Mouse (Mus musculus): Measurements from ENCODE around the gene Myocos. TPM values are rescaled to one million over a fixed set of nuclear protein-coding genes. Genes with fewer than 3 reads are reported as not detected.
"Not testable (repeated sequence)": the region's sequence is repeated elsewhere in the genome, so short reads cannot be mapped to it uniquely, and the experiment has no call there.

Gene Myocos
- polyA plus RNA-seq, 1 experiment from 2014 or later, result not detected

DNA sequence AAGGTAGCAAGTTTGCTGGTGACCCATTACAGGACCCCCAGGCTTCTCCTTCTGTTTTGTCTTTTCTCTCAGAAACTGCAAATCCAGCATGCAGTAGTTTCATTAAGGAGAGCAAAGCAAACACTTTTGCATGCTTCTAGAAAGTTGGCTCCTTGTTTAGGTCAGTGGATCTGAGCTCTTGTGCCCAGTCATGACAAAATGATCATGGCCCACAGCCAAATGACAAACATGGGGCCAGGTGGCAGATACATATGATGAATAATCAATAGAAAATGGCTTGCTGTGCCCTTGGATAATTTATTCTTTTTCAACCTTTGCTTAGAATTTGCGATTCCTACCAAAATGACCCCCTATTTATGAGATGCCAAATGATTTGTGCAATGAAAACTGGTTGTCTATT lies 18.2 kb downstream of the Myocos start:
- no peak overlapping the region for H3K4me2 ChIP-seq
- H3K27me3 ChIP-seq, result no peaks in the 10 kb centered on the region
- no peak for ATAC-seq (replicated peaks; ENCODE audit: low FRiP score)
- H3K9me3 ChIP-seq (replicated peaks), result no peaks in the 10 kb centered on the region
- H3K4me3 ChIP-seq (replicated peaks), result no peak overlapping the region
- 0 out of 2 replicates have a peak, but pooled peaks cover 4% of the 10 kb centered on the region for H3K4me1 ChIP-seq
- no peaks in the 10 kb centered on the region for H3K36me3 ChIP-seq
- H3K9ac ChIP-seq, result no peak overlapping the region
- H3K27ac ChIP-seq, result no peak overlapping the region
- WGBS, result 89% methylated on average over 1 of the region's 1 CpGs

DNA sequence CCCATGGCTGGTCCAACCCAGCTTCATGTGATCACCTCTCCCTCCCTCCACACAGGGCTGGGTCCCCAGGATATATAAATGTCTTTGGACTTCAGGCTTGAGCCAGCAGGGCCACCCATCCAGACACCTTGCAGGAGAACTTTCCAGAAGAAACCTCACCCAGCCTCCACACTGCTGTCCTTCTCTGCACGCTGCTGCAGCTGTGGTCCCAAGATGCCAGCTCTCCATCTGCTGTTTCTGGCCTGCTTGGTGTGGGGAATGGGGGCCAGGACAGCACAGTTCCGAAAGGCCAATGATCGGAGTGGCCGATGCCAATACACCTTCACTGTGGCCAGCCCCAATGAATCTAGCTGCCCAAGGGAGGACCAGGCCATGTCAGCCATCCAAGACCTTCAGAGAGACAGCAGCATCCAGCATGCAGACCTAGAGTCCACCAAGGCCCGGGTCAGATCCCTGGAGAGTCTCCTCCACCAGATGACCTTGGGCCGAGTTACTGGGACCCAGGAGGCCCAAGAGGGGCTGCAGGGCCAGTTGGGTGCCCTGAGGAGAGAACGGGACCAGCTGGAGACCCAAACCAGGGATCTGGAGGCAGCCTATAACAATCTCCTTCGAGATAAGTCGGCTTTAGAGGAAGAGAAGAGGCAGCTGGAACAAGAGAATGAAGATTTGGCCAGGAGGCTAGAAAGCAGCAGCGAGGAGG lies 18.8 kb downstream of the Myocos start, which contains the start of gene Myoc:
Gene Myoc (plus strand): TSS at position 105 of the 700 bp plus-strand sequence.
- H3K27ac ChIP-seq, result no peak within 1 kb of the TSS
- no peak for ATAC-seq (replicated peaks; ENCODE audit: low FRiP score)
- no peaks in the 10 kb centered on the region for H3K36me3 ChIP-seq
- H3K4me1 ChIP-seq, result 0 out of 2 replicates have a peak, but pooled peaks cover 4% of the 10 kb centered on the region
- H3K9me3 ChIP-seq (replicated peaks), result no peaks in the 10 kb centered on the region; the same call in 1 of the 2 replicates
- WGBS, result 77% methylated on average over 10 of the region's 10 CpGs
- H3K9ac ChIP-seq, result no peak within 1 kb of the TSS
- no peak within 1 kb of the TSS for H3K4me3 ChIP-seq (replicated peaks)
- H3K27me3 ChIP-seq, result no peaks in the 10 kb centered on the region
- H3K4me2 ChIP-seq, result no peak within 1 kb of the TSS

DNA sequence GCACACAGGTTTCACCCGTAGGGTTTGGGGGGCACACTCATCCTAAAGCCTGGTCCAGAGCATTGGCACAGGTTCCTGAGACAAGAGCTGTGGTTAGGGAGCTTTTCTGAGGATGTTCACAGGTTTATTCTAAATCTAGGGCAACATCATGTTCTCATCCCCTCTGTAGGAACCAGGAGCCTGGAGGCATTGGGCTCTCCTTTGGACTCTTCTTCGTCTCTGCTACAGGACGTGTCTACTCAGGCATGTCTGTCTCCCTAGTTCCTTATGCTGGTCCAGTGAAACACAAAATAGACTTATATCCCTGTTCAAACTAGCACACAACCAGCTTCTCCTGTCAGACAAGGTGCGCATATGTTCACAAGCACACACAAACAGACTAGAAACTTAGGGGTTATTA lies 19.5 kb downstream of the Myocos start:
- Histone ChIP-seq H3K4me2 (no peak overlapping the region), H3K4me3 (replicated peaks) (no peak overlapping the region), H3K27me3 (no peaks in the 10 kb centered on the region), H3K36me3 (no peaks in the 10 kb centered on the region), H3K9me3 (replicated peaks) (no peaks in the 10 kb centered on the region; the same call in 1 of the 2 replicates), H3K27ac (no peak overlapping the region), H3K4me1 (0 out of 2 replicates have a peak, but pooled peaks cover 4% of the 10 kb centered on the region), H3K9ac (no peak overlapping the region)
- 85% methylated on average over 4 of the region's 4 CpGs for WGBS
- no peak for ATAC-seq (replicated peaks; ENCODE audit: low FRiP score)

DNA sequence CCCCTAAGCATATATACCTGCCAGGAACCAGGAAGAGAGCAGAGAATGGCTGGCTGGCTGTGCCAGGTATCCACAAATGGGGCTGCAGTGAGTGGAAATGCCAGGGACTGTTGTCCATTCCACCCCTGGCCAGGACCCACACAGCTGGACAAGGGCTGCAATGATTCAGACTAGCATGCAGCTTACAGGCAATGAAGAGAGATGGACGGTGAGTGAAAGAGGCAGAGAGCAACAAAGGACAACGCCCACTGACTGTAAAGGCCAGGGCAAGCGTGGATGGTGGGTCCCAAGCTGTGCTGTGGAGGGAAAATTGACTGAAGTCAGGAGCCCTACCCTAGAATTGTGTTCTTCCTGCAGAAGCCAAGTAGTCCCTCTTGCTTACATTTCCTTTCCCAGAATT lies 21.5 kb downstream of the Myocos start:
- Histone ChIP-seq H3K27ac (no peak overlapping the region), H3K4me1 (0 out of 2 replicates have a peak, but pooled peaks cover 4% of the 10 kb centered on the region), H3K27me3 (no peaks in the 10 kb centered on the region), H3K36me3 (no peaks in the 10 kb centered on the region), H3K9me3 (replicated peaks) (no peaks in the 10 kb centered on the region; the same call in 1 of the 2 replicates), H3K9ac (no peak overlapping the region), H3K4me3 (replicated peaks) (no peak overlapping the region), H3K4me2 (no peak overlapping the region)
- WGBS, result 54% methylated on average over 3 of the region's 3 CpGs
- ATAC-seq (replicated peaks; ENCODE audit: low FRiP score), result no peak

DNA sequence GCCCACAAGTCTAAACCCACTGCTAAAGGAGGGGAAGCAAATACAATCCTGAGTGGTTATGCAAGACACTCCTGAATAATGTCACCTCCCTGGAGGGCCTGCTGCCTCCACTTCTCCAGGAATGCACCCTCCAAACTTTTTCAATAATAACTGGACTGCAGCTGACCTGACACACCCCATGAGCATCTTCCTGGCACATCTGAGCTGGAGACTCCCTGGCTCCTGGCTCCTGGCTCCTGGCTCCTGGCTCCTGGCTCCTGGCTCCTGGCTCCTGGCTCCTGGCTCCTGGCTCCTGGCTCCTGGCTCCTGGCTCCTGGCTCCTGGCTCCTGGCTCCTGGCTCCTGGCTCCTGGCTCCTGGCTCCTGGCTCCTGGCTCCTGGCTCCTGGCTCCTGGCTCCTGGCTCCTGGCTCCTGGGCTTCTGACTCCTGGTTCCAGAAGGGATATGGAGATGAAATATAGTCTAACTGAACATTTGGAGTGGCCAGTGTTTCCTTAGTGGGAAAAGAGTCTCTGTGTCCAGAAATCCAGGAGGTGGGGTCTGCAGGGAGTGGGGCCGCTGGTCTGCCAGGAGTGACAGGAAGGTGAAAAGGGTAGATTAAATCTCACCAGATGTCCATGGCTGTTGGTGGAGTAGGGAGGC lies 22.6 kb downstream of the Myocos start:
- H3K4me2 ChIP-seq; H3K27me3 ChIP-seq; H3K9ac ChIP-seq; H3K9me3 ChIP-seq (replicated peaks); H3K36me3 ChIP-seq; H3K4me3 ChIP-seq (replicated peaks); H3K27ac ChIP-seq; ATAC-seq (replicated peaks; ENCODE audit: low FRiP score); H3K4me1 ChIP-seq: not testable (repeated sequence)
- 30% methylated on average over 1 of the region's 1 CpGs for WGBS

DNA sequence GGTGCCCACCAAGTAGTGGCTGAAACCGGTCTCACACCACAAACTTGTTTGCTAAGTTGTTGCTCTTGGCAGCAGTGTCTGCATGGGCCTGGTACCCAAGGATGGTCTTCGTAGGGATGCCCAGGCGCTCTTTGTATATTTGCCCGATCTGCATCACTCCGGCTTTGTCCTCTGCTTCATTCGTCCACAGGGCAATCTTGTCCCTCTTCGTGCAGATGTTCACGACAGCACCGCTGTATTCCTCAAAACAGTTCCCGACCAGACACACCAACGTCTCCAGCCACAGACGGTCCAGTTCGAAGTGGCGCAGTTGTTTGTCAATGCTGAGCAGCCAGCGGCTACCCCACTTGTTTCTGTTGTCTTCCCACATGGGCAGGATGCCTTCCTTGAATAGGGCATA lies 29.7 kb downstream of the Myocos start:
- not testable (repeated sequence) for H3K27me3 ChIP-seq; ATAC-seq (replicated peaks; ENCODE audit: low FRiP score); H3K27ac ChIP-seq; H3K9ac ChIP-seq; H3K36me3 ChIP-seq; H3K4me2 ChIP-seq; H3K9me3 ChIP-seq (replicated peaks); H3K4me1 ChIP-seq; H3K4me3 ChIP-seq (replicated peaks)
- WGBS, result 94% methylated on average over 15 of the region's 15 CpGs

DNA sequence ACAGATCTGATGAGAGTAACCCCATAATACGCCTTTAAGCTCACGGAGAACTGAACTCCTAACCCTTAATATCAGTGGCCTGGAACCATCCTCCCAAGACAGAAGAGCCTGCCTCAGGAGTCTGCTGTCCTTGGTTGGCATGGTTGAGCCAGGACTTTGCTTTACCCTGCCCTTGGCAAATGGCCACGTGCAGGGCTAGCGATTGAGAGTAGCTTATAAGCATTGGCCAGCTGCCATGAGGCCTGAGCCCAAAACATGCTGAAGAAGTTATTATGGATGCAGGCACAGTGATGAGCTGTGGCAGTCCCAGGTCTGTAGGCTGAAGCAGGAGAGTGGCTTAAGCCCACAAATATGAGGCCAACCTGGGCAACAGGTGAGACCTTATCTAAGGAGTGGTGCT lies 30.2 kb downstream of the Myocos start:
- ATAC-seq (replicated peaks; ENCODE audit: low FRiP score); H3K27me3 ChIP-seq; H3K27ac ChIP-seq; H3K36me3 ChIP-seq; H3K9me3 ChIP-seq (replicated peaks); H3K4me1 ChIP-seq; H3K4me3 ChIP-seq (replicated peaks); H3K9ac ChIP-seq; H3K4me2 ChIP-seq: not testable (repeated sequence)
- 89% methylated on average over 4 of the region's 4 CpGs for WGBS

DNA sequence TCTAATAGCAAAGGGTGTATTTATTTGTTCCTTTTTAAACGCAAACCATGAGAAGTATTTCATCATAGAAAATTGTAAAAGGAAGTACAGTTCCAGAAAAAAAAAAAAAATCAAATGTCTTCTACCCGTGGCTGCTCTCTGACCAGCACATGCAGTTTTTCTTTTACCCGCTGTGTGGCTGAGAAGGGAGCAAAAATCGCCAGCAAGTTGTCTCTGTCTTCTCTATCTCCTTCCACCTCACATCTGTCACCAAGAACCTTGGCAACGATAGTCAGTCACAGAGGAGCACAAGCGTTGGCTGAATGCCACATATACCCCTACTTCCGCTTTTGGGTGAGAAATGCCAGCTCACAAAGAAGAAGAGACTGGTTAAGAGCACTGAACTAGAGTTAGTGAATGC lies 32.8 kb downstream of the Myocos start:
- no peak for ATAC-seq (replicated peaks; ENCODE audit: low FRiP score)
- no peak overlapping the region for H3K4me3 ChIP-seq (replicated peaks)
- WGBS, result 62% methylated on average over 7 of the region's 7 CpGs
- H3K9me3 ChIP-seq (replicated peaks), result no peaks in the 10 kb centered on the region
- H3K36me3 ChIP-seq, result no peaks in the 10 kb centered on the region
- H3K27ac ChIP-seq, result no peak overlapping the region
- H3K27me3 ChIP-seq, result no peaks in the 10 kb centered on the region
- no peak overlapping the region for H3K4me2 ChIP-seq
- H3K4me1 ChIP-seq, result no peaks in the 10 kb centered on the region
- no peak overlapping the region for H3K9ac ChIP-seq

DNA sequence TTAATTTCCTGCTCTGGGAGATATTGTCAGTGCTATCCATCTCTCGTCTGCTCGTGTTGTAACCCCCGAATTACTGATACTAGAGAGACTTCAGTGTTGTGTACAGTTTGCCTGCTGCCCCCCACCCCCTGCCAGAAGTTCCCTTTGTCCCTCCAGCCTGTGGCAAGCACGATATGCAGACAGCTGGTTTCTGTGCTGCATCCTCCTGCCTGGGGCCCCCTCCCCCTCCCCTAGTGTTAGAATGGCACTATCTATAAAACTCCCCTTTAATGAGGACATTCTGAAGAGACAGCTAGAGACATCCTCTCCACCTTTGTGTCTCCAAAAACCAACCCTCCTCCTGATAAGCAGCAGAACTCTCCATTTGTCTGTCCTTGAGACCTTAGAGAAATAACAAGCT lies 34.1 kb downstream of the Myocos start:
- H3K36me3 ChIP-seq, result no peaks in the 10 kb centered on the region
- no peak overlapping the region for H3K4me3 ChIP-seq (replicated peaks)
- no peak overlapping the region for H3K27ac ChIP-seq
- no peak overlapping the region for H3K4me2 ChIP-seq
- WGBS, result 25% methylated on average over 4 of the region's 4 CpGs
- ATAC-seq (replicated peaks; ENCODE audit: low FRiP score), result no peak
- H3K27me3 ChIP-seq, result no peaks in the 10 kb centered on the region
- no peaks in the 10 kb centered on the region for H3K4me1 ChIP-seq
- no peaks in the 10 kb centered on the region for H3K9me3 ChIP-seq (replicated peaks)
- H3K9ac ChIP-seq, result no peak overlapping the region

DNA sequence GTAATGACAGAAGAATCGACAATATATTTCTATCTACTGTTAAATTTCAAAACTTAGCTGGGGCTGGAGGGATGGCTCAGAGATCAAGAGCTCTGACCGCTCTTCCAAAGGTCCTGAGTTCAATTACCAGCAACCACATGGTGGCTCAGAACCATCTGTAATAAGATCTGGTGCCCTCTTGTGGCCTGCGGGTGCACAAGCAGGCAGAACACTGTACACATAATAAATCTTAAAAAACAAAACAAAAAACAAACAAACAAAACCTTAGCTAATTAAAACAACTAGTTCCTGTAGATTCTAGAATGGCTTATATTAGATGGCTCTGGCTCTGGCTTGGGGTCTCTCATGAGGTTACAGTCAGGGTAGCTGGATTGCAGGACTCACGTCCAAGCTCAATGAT lies 37.5 kb downstream of the Myocos start:
- Histone ChIP-seq H3K4me2 (no peak overlapping the region), H3K4me1 (no peaks in the 10 kb centered on the region), H3K27me3 (no peaks in the 10 kb centered on the region), H3K36me3 (no peaks in the 10 kb centered on the region), H3K9me3 (replicated peaks) (no peaks in the 10 kb centered on the region), H3K27ac (no peak overlapping the region), H3K4me3 (replicated peaks) (no peak overlapping the region), H3K9ac (no peak overlapping the region)
- 67% methylated on average over 4 of the region's 4 CpGs for WGBS
- no peak for ATAC-seq (replicated peaks; ENCODE audit: low FRiP score)

DNA sequence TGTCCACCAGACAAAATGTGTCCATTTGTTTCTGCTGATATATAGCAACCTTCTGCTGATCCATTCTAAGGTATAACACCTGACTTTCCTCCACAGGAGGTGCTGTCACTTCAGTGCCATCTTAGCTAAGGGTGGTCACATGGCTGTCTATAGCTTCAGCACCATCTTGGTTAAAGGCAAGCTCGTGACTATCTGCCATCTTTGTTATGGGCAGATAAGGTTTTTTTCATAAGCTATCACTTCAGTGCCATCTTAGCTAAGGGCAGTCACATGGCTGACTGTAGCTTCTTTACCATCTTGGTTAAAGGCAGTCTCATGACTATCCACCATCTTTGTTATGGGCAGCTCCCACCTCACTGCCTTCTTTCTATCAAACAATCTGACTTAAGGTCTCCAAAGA lies 42.5 kb downstream of the Myocos start:
- Histone ChIP-seq H3K27me3 (no peaks in the 10 kb centered on the region), H3K4me3 (replicated peaks) (no peak overlapping the region), H3K9me3 (replicated peaks) (no peaks in the 10 kb centered on the region), H3K36me3 (no peaks in the 10 kb centered on the region), H3K27ac (no peak overlapping the region), H3K9ac (no peak overlapping the region), H3K4me2 (no peak overlapping the region), H3K4me1 (no peaks in the 10 kb centered on the region)
- ATAC-seq (replicated peaks; ENCODE audit: low FRiP score), result no peak
- 79% methylated on average over 1 of the region's 1 CpGs for WGBS

DNA sequence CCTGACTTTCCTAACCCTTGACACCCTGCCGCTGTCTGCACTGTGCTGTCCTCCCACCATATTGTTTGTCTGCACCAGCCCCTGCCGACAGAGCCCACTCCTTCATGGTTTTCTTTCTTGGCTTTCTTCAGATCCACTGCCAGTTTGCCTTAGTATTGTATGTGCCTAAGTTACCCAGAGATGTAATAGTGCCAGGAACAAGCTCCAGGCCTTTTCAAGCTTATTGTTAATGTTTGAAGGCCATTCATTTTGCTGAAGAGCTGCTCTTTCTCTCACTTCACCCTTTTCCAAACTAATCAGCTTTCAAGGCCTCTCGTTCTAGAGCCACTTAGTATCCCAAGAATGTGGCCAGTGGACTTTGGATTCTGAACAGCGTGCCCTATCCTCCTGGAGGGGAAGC lies 46.8 kb downstream of the Myocos start:
- Histone ChIP-seq H3K27ac (no peak overlapping the region), H3K27me3 (no peaks in the 10 kb centered on the region), H3K36me3 (no peaks in the 10 kb centered on the region), H3K9me3 (replicated peaks) (no peaks in the 10 kb centered on the region), H3K4me2 (no peak overlapping the region), H3K4me3 (replicated peaks) (no peak overlapping the region), H3K4me1 (no peaks in the 10 kb centered on the region), H3K9ac (no peak overlapping the region)
- WGBS, result 76% methylated on average over 4 of the region's 4 CpGs
- no peak for ATAC-seq (replicated peaks; ENCODE audit: low FRiP score)

Measured in kidney, embryonic 15.5 days (tissue).